Mouse (Mus musculus) erythroblast, embryonic 14.5 days (primary cell): Measurements from ENCODE around the gene 1700014D04Rik.

Experiments
- GATA1 ChIP-seq: IDR thresholded peaks from 2 replicates; pipeline ENCODE4 v1.6.1; 2012; ENCODE audit warnings: low read length, inconsistent platforms, mixed read lengths
- TAL1 ChIP-seq: IDR thresholded peaks from 3 replicates; pipeline ENCODE4 v1.6.1; 2012; ENCODE audit warnings: low read length, inconsistent platforms, mixed read lengths

GRCm38 (mm10) chr13:59782145-59782544 is 35.6 kb upstream of the 1700014D04Rik start, which contains the start of gene Gm49354:
- TF ChIP-seq GATA1 = no peak
- TF ChIP-seq TAL1 = no peak
